Mouse (Mus musculus): ENCODE measurements at regions not wholly inside any gene's neighbourhood (a gene's known extent, or its start where the extent isn't known, plus 50 kb on each side); places are given as distances from the start of the nearest gene placed in this dataset.

- peak; percentile 10 to 80 for DNase-seq (ENCODE audit: low spot score in 2 of 2)
These were observed 65.2 kb upstream of the Cabcoco1 start for GRCm38 (mm10) chr10:68606848-68607247.

GRCm38 (mm10) chr10:68611906-68612305 lies 70.2 kb upstream of the Cabcoco1 start:
- peak in 1 of 2 experiments; percentile 8 for DNase-seq (ENCODE audit: low spot score in 2 of 2)

GRCm38 (mm10) chr10:68612727-68613126 lies 71.0 kb upstream of the Cabcoco1 start:
- peak; percentile 4 to 5 for DNase-seq (ENCODE audit: low spot score in 2 of 2)

GRCm38 (mm10) chr10:68623786-68624185 lies 82.1 kb upstream of the Cabcoco1 start:
- no peak for DNase-seq (ENCODE audit: low spot score in 2 of 2)

DNA sequence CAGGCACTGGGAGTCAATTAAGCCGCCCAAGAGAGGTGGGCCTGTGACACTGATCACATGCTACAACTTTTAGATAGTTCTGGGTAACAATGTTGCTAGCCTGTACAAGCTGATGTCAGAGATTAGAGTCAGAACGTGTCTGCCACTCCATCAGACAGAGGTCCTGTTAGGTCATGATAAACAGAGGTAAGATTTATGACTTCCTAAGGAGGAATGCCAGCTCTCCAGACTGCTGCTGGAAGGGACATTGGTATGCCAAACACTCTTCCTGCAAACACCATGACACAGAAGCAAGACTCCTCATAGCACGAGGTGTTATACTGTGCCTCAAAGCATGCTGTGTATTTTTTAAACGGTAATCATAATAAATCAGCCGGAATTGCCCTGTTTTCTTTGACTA lies 83.6 kb upstream of the Cabcoco1 start:
- no peak for DNase-seq (ENCODE audit: low spot score in 2 of 2)

DNA sequence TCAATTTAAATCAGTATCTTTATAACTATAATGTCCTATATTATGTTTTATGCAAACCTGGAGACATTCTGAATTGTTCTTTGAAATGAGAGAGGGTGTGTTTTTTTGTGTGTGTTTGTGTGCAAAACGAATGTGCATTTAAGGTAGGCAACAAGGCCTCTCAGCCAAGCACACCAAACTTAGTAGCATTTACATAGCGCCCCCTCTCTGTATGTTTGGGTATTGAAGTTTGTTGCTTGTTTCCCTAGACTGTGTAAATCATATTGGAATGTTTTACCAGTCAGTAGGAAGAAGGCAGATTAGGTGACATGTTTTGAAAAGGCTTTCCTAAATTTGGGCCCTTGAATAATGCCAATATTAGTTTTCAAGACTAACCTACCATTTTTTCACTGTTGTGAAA lies 84.1 kb upstream of the Cabcoco1 start:
- DNase-seq (ENCODE audit: low spot score in 2 of 2) = no peak

DNA sequence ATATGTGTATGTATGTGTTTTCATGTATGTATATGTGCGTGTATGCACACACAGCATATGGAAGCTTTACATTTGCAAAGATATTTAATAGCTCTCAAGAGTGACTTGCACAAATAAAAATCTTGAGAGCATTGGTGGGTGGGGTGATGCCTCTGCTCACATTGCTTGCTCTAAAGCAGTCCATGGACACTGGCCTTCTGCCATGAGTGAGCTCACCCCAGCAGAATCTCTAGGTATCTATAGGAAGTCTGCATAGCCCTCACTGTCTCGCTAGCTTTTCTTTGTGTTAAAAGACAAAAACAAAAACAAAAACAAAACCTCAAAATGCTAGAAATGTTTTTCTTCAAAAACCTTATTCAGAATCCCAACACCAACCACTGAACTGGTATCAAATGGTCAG lies 87.8 kb upstream of the Cabcoco1 start:
- DNase-seq (ENCODE audit: low spot score in 2 of 2) = no peak

DNA sequence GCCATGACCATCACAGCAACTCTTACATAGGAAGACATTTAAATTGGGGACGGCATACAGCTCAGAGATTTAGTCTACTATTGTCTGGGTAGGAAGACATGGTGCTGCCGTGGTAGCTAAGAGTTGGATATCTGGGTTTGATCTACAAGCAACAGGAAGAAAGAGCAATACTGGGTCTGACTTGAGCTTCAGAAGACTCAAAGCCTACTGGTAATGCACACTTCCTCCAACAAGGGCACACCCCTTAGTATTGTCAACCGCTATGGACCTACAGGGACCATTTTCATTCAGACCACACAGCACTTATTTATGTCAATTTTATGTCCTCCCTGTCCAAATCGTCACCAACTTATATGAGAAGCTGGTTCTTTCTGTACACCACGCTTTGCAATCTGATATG lies 90.3 kb upstream of the Tmem26 start:
- DNase-seq (ENCODE audit: low spot score in 2 of 2) = no peak

GRCm38 (mm10) chr10:68652700-68653099 lies 70.7 kb upstream of the Tmem26 start:
- DNase-seq (ENCODE audit: low spot score in 2 of 2) = no peak

DNA sequence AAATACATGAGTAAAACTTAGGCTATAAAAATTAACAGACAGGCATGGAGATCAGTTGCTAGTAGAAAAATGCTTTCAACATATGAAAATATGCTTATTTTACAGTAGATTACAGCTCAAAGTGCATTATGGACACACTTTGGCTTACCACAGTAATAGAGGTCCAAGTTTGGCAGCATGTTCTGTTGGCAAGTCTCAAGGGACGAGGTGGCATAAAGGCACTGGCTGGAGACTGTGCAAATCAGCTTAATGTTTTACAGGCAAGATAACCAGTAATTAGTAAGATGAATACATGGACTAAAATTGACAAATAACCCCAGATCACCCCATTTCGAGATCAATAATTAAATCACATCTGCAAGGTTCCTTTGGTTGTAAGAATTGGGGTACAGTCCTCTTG lies 68.0 kb upstream of the Tmem26 start:
- no peak for DNase-seq (ENCODE audit: low spot score in 2 of 2)

- no peak for DNase-seq (ENCODE audit: low spot score in 2 of 2)
These were observed 57.4 kb upstream of the Tmem26 start for GRCm38 (mm10) chr10:68666094-68666493.

DNA sequence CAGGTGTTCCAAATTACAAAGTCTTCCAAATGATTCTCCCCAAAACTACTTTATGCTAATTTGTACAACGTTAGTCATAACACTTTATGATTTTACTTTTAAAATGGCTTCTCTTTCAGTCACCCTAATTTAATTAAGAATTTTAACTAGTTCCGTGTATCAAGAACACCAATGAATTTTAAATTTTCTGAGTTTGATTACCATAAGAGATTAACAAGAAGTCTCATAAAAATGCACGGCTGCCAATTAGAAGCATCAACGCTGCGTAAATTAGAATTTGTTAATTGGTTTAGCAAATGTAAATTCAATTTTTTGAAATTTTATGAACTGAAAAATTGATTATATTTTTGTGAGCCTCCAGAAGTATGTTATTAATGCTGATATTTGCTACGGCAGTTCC lies 54.1 kb upstream of the Tmem26 start:
- DNase-seq (ENCODE audit: low spot score in 2 of 2) = no peak

- DNase-seq (ENCODE audit: low spot score in 2 of 2) = no peak
These were observed 53.5 kb upstream of the Tmem26 start for GRCm38 (mm10) chr10:68669992-68670391.

DNA sequence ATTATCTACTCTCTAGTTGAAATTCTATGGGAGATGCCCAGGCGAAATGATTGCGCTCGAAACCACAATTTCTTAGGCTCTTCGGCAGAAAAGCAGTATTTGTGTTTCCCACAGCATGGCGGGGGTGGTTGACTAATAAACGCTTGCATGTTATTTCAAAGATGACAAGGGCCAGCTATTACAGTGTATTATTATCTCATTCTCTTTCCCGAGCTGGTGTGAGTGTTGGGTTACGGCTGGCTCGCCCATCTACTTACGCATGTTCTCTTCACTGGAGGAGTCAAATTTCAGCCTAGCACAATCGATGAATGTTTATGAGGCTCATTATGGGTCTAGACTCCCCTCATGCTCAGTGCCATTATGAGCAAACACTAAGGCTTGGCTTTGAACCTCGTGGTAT lies 51.2 kb upstream of the Tmem26 start:
- DNase-seq (ENCODE audit: low spot score in 2 of 2) = no peak

- DNase-seq (ENCODE audit: low spot score in 2 of 2) = no peak
These were observed 50.2 kb upstream of the Tmem26 start for GRCm38 (mm10) chr10:68673102-68673872.
